Mouse (Mus musculus) thymus, adult 2 months (tissue): ENCODE results near the gene Gh. TPM values are rescaled to one million over a fixed set of nuclear protein-coding genes. Genes with fewer than 3 reads are reported as not detected.

ENCODE experiments used
- DNase-seq: peaks from one replicate; pipeline ENCODE4 v3.0.0; 2021
- H3K27ac ChIP-seq: fragments of 200-500 bp; 2 replicates; pipeline ENCODE4 v1.5.1; 2012; ENCODE audit warnings: low read length, control low read depth; ENCODE audit not compliant: control insufficient read depth, insufficient read depth
- H3K27me3 ChIP-seq: fragments of 200-500 bp; 2 replicates; pipeline ENCODE4 v1.6.1; 2012; ENCODE audit warnings: mild to moderate bottlenecking, low read length, moderate library complexity, mixed read lengths; ENCODE audit not compliant: control insufficient read depth, insufficient read depth
- H3K36me3 ChIP-seq: fragments of 200-500 bp; 2 replicates; pipeline ENCODE4 v1.6.1; 2012; ENCODE audit warnings: mild to moderate bottlenecking, low read length, moderate library complexity; ENCODE audit not compliant: control insufficient read depth, insufficient read depth
- H3K4me1 ChIP-seq: fragments of 200-500 bp; replicated peaks from 2 replicates; pipeline ENCODE4 v1.6.1; 2012; ENCODE audit warnings: low read length; ENCODE audit not compliant: control insufficient read depth, insufficient read depth
- H3K4me3 ChIP-seq: fragments of 200-500 bp; 2 replicates; pipeline ENCODE4 v1.5.1; 2012; ENCODE audit warnings: mild to moderate bottlenecking, low read length, control low read depth, moderate library complexity; ENCODE audit not compliant: control insufficient read depth, insufficient read depth
- CTCF ChIP-seq: fragments of 200-500 bp; IDR thresholded peaks from 2 replicates; pipeline ENCODE4 v1.5.1; 2012; ENCODE audit warnings: mild to moderate bottlenecking, control low read depth, low read length, moderate library complexity, borderline replicate concordance; ENCODE audit not compliant: control insufficient read depth, poor library complexity, insufficient read depth; ENCODE audit errors: extremely low read depth
- POLR2A ChIP-seq: fragments of 200-500 bp; IDR thresholded peaks from 2 replicates; pipeline ENCODE4 v1.6.1; 2012; ENCODE audit warnings: mild to moderate bottlenecking, low read length, control low read depth, moderate library complexity; ENCODE audit not compliant: control insufficient read depth, poor library complexity, insufficient read depth; ENCODE audit errors: extremely low read depth
- WGBS: fragments of 180-500 bp; shearing (Covaris S2); methylation state at CpG from one replicate; pipeline ENCODE4 v1.1.7; 2018; 5-methylcytosine and 5-hydroxymethylcytosine counted together
- polyA plus RNA-seq: library from polyadenylated mRNA; depleted of rRNA; stranded (reverse); fragments of >200 nt; gene quantifications from 2 replicates; pipeline ENCODE4 v1.2.3, GENCODE M21; 2012

The Gh gene
- polyA plus RNA-seq, 1 experiment = 1.7 TPM

GRCm38 (mm10) chr11:106326475-106326874 is 24.8 kb upstream of the Gh start:
- peaks cover 7% of the 10 kb centered on the region; the same call in 1 of the 2 replicates for H3K4me1 ChIP-seq
- no peaks in the 10 kb centered on the region for H3K27me3 ChIP-seq
- TF ChIP-seq POLR2A (no peak), CTCF (no peak)
- H3K36me3 ChIP-seq = no peaks in the 10 kb centered on the region
- no peak overlapping the region for H3K27ac ChIP-seq
- no peak for DNase-seq
- WGBS = 80% methylated on average over 8 of the region's 8 CpGs
- H3K4me3 ChIP-seq = no peak overlapping the region

DNA sequence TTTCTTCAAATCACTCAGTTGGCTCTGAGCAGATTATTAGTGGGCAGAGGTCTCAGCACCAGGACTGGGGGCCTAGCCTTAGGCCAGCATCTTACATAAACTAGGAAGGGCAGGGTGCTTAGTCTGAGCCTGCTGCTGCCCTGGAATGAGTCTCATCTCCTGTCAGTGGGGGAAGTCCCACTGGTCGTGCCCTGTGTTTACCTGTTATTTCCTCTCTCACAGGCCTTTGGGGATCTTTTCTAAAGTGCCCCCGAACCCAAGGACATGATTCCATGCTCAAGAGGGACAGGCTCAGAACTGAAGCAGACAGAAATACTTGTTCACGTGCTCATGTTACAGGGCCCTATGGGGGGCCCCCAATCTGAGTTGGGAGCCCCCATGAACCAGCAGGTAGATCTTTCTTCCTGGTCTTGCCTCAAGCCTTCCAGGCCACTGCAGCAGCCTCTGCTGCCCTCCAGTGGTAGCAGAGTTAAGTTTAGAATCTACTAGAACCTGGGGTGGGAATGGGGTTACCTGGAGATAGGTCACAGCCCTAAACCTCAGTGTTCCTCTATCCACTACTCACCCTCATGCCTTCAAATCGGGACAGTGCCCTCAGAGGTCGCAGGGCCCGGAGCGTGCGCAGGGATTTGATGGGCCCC is 24.0 kb upstream of the Gh start:
- 70% methylated on average over 8 of the region's 8 CpGs for WGBS
- Histone ChIP-seq H3K4me3 (no peak overlapping the region), H3K36me3 (no peaks in the 10 kb centered on the region), H3K27ac (no peak overlapping the region), H3K4me1 (peaks cover 7% of the 10 kb centered on the region; the same call in 1 of the 2 replicates), H3K27me3 (no peaks in the 10 kb centered on the region)
- no peak for TF ChIP-seq POLR2A
- peak; percentile 61; the same call in 1 of the 2 replicates for TF ChIP-seq CTCF
- DNase-seq = peak; percentile 84

- TF ChIP-seq CTCF (no peak), POLR2A (no peak)
- H3K27me3 ChIP-seq = no peaks in the 10 kb centered on the region
- no peaks in the 10 kb centered on the region for H3K36me3 ChIP-seq
- 88% methylated on average over 5 of the region's 5 CpGs for WGBS
- no peak overlapping the region for H3K4me3 ChIP-seq
- no peak for DNase-seq
- no peak overlapping the region for H3K27ac ChIP-seq
- H3K4me1 ChIP-seq = peaks cover 9% of the 10 kb centered on the region
These were observed 23.2 kb upstream of the Gh start for GRCm38 (mm10) chr11:106324858-106325257.

- H3K36me3 ChIP-seq = no peaks in the 10 kb centered on the region
- H3K4me3 ChIP-seq = no peak overlapping the region
- WGBS = 60% methylated on average over 21 of the region's 21 CpGs
- TF ChIP-seq CTCF (0 out of 2 replicates have a peak, but pooled peaks have one; percentile 26), POLR2A (no peak)
- peaks cover 47% of the 10 kb centered on the region for H3K4me1 ChIP-seq
- no peak for DNase-seq
- H3K27ac ChIP-seq = peak overlapping the region; percentile 95
- no peaks in the 10 kb centered on the region for H3K27me3 ChIP-seq
These were observed 17.0 kb upstream of the Gh start for GRCm38 (mm10) chr11:106318406-106319366.

- 13% methylated on average over 7 of the region's 7 CpGs for WGBS
These were observed 16.1 kb upstream of the Gh start for GRCm38 (mm10) chr11:106317801-106318200.

GRCm38 (mm10) chr11:106316416-106316815 is 14.8 kb upstream of the Gh start:
- TF ChIP-seq CTCF = no peak
- TF ChIP-seq POLR2A = no peak
- Histone ChIP-seq H3K4me1 (peaks cover 56% of the 10 kb centered on the region), H3K36me3 (no peaks in the 10 kb centered on the region), H3K27me3 (no peaks in the 10 kb centered on the region), H3K4me3 (no peak overlapping the region), H3K27ac (no peak overlapping the region)
- WGBS = 93% methylated on average over 1 of the region's 1 CpGs
- no peak for DNase-seq

More at GRCm38 (mm10) chr11:106317801-106318200, 16.1 kb upstream of the Gh start:
- Histone ChIP-seq H3K27ac (peak overlapping the region; percentile 95), H3K27me3 (no peaks in the 10 kb centered on the region), H3K4me1 (peaks cover 54% of the 10 kb centered on the region), H3K36me3 (no peaks in the 10 kb centered on the region), H3K4me3 (no peak overlapping the region)
- DNase-seq = peak; percentile 57
- TF ChIP-seq POLR2A (no peak; the same call in 1 of the 2 replicates), CTCF (no peak)
